Mouse (Mus musculus) yolk sac, embryonic 10.5 days (tissue): ENCODE results near the gene Cyp2b13.
"Not testable (repeated sequence)": the region's sequence is repeated elsewhere in the genome, so short reads cannot be mapped to it uniquely, and the experiment has no call there.

ENCODE experiments used
- DNase-seq: peaks from one replicate; pipeline ENCODE4 v3.0.0-alpha.2; 2017; ENCODE audit warnings: low spot score

Gene Cyp2b13

GRCm38 (mm10) chr7:26061197-26061596 lies at the start of gene Cyp2b13:
Cyp2b13 (plus strand) TSS chr7:26061497.
- DNase-seq = not testable (repeated sequence)

GRCm38 (mm10) chr7:26019814-26020332 lies 41.4 kb upstream of the Cyp2b13 start:
- not testable (repeated sequence) for DNase-seq

GRCm38 (mm10) chr7:26054885-26055630 lies 6.2 kb upstream of the Cyp2b13 start:
- DNase-seq = not testable (repeated sequence)

GRCm38 (mm10) chr7:26071677-26072076 lies 10.4 kb downstream of the Cyp2b13 start:
- peak; percentile 6 for DNase-seq

GRCm38 (mm10) chr7:26082595-26082994 lies 21.3 kb downstream of the Cyp2b13 start:
- DNase-seq = no peak

GRCm38 (mm10) chr7:26087391-26087790 lies 26.1 kb downstream of the Cyp2b13 start:
- DNase-seq = no peak

GRCm38 (mm10) chr7:26088578-26088977 lies 27.3 kb downstream of the Cyp2b13 start:
- not testable (repeated sequence) for DNase-seq

- not testable (repeated sequence) for DNase-seq
Measured at GRCm38 (mm10) chr7:26139623-26140022, 78.3 kb downstream of the Cyp2b13 start.

GRCm38 (mm10) chr7:26143657-26144056 lies 82.4 kb downstream of the Cyp2b13 start:
- not testable (repeated sequence) for DNase-seq
